Mouse (Mus musculus): ENCODE measurements at regions not wholly inside any gene's neighbourhood (a gene's known extent, or its start where the extent isn't known, plus 50 kb on each side); places are given as distances from the start of the nearest gene placed in this dataset.
"Not testable (repeated sequence)": the region's sequence is repeated elsewhere in the genome, so short reads cannot be mapped to it uniquely, and the experiment has no call there.

DNA sequence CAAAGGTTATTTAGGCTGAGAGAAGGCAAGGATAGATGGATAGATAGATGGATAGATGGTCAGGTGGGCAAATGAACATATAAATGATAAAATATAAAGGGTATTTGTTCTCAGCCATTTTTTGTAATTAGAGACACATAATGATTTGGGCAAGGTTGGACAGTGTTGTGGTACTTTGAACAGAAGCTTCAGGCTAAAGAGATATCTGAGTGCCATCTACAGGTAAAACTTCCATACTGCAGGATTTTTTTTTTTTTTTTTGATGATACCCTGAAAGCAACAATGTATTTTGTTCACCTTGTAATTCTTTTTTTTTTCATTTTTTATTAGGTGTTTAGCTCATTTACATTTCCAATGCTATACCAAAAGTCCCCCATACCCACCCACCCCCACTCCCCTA lies 110.1 kb upstream of the Trabd2b start:
- no peak for DNase-seq
- intact Hi-C loops (cut with DNase I): no loop called here

DNA sequence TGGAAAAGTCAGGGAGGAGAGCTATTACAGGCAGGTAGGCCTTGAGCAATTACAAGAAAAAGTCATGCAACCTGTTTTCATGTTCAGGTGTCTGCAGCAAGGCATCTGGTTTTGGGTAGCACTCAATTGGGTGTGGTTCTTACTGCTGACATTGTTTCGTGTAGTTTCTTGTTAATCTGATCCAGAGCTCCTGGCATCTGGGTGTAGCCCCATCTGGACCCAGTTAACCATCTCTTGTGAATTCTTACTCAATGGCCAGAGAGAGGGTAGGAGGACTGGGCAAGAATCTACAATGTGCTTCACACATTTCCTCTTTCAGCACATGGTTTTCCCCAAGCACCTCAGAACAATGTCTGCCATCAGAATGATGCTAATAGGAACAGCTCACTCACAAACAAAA lies 108.0 kb upstream of the Trabd2b start:
- DNase-seq; intact Hi-C loops (cut with DNase I): not testable (repeated sequence)

DNA sequence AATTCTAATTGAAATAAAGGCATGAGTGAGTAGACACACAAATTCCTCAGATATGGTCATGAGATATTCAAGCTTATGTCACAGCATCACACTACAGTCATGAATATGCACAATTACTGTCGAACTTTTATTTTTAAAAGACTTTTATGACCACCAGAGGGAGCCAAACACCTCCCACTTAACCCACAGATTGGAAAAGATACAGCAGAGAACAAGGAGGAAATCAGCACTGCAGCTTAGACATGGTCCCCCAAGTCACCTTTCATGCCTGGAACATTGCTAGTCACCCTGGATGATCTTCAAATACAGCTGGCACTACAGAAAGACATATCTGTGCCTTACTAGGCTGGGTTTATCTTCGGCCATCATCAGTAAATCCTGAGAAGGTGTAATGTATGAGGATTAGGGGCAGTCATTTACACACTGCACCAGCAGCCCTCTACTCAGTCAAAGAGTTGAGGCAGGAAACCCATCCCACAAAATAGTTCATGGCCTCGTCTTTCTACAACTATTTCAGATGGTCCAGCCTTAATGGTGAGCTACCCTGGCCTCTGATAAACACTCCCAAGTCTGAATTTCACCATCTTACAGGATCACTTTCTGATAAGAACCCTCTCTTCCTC lies 106.0 kb upstream of the Trabd2b start:
- intact Hi-C loops (cut with DNase I): loop anchor here (1.0 to 5.0 kb wide), 4 partner anchors 107 to 1513 kb away; partner anchors contain the start of gene Trabd2b
- peak in 1 of 2 experiments; percentile 1 for DNase-seq

DNA sequence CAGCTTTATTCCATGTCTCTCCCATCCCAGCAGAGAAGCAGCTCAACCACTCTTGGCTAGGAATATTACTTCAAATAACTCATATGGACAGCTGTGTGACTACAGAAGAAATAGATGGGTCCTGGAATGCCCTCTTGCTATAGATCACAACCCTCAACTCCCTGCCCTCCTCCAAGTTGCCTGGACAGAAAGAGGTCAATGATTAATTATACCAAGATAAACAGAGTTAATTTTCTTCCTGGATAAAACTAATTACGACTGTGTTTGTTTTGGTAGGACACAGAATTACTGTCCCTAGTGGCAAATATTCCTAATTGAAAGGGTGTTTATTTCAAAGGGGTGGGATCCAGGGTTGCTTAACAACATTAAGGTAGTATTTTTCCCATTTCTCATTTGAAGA lies 101.9 kb upstream of the Trabd2b start:
- intact Hi-C loops (cut with DNase I): loop anchor here (5.0 kb wide), 2 partner anchors 103 to 1517 kb away; partner anchors contain the start of gene Trabd2b
- DNase-seq: no peak

DNA sequence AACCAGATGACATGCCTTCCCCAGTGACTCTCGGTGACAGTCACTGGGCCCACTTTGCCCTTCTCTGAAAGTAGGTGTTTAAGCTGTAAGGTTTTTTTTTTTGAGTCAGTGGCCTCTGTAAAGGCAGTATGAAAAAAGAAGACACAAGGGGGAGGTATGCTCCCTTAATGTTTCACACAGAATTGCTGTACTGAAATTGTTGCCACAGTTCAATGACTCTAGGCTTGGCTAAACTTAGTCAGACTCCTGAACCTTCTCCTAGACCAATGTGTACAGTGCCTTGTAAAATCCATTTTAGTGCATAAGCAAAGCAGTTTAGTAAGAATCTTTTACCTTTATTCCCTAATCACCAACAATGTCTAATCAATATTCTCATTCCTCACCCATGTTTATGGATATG lies 99.0 kb upstream of the Trabd2b start:
- intact Hi-C loops (cut with DNase I): no loop called here
- DNase-seq: no peak

DNA sequence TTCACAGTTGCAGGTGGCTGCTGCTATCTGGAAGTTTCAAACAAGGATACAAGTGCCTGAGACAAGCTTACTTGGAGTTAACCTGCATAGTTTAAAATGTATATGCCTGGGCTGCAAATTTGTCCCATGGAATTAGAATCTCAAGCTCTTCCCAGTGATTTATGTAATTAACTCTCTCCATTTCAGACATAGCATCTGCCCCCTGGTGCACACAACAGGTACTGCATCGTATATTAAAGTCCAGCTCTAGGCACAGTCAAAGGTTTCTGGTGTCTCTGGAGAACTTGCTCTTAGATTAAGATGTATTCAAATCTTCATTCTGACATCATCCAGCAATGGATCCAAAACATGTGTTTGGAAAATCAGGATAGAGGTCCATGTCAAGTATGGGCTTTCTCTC lies 98.0 kb upstream of the Trabd2b start:
- DNase-seq: peak; percentile 7 to 23
- intact Hi-C loops (cut with DNase I): no loop called here

DNA sequence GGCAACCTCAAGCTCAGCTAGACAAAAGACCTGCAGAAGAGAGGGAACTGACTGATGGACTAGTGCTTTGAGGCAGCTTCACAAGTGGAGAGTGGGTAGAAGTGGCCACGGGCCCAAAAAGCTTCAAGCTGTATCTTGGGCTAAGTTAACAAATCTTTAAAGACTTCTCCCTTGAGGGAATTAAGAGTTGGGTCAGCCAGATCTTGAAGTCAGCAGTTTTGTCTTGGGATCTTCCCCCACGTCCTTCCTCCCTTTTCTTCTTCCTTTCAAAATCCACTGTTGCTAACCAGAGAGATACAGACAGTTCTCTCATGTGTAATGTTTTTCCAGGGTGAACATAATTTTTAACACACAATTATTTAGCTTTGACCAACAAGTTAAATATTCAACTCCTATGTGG lies 91.5 kb upstream of the Trabd2b start:
- DNase-seq: no peak
- intact Hi-C loops (cut with DNase I): no loop called here

DNA sequence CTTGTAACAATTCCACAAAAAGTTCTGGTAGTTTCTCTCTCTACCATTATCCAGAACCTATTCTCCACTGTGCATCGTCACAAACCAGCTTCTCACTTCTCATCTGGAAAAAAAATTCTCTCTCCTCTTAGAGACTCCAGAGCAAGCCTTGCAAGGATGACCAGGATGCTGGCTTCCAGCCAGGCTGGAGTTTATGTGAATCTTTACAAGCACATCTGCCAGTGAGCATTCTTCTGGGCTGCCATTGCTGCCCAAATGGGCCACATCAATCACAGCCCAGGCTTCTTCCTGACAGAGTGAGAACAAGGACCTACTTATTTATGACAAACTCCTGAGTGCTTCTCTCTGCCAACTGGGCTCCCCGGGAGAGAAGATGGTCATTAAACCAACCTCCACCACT lies 91.0 kb upstream of the Trabd2b start:
- intact Hi-C loops (cut with DNase I): no loop called here
- no peak for DNase-seq

DNA sequence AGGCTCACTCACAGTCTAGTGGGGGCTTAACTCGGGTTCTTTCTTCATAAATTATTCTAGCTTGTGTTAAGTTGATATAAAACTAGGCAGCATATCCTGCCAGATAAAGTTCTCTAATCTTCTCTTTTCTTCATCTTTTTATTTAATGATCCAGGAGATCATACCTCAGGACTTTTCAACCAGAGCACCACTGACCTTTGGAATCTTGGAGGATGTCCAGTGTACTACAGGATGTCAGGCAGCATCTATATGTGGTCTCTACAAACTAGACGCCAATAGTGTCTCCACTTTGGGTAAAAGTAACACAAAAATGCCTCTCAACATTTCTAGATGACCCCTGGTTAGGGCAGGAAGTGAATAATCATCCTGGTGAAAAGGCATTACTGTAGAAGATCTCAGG lies 89.4 kb upstream of the Trabd2b start:
- intact Hi-C loops (cut with DNase I): no loop called here
- no peak for DNase-seq

DNA sequence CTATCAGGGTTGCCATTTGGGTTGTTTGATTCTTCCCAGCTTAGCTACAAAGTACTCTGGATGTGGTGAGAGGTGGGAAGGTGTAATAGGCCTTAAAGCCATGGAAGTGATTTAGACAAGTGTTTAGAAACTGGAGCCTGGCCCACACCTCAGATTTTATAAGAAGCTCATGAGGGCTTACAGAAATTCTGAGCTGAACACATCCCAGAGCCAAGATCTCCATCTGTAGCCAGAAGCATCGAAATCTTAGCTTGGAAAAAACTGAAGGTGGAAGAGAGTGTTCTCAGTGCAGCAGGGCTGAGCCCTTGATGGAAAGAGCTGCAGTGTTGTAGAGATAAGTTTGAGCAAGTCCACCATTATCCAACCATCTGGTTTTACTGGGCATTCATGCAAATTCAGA lies 86.4 kb upstream of the Trabd2b start:
- DNase-seq: no peak
- intact Hi-C loops (cut with DNase I): no loop called here

DNA sequence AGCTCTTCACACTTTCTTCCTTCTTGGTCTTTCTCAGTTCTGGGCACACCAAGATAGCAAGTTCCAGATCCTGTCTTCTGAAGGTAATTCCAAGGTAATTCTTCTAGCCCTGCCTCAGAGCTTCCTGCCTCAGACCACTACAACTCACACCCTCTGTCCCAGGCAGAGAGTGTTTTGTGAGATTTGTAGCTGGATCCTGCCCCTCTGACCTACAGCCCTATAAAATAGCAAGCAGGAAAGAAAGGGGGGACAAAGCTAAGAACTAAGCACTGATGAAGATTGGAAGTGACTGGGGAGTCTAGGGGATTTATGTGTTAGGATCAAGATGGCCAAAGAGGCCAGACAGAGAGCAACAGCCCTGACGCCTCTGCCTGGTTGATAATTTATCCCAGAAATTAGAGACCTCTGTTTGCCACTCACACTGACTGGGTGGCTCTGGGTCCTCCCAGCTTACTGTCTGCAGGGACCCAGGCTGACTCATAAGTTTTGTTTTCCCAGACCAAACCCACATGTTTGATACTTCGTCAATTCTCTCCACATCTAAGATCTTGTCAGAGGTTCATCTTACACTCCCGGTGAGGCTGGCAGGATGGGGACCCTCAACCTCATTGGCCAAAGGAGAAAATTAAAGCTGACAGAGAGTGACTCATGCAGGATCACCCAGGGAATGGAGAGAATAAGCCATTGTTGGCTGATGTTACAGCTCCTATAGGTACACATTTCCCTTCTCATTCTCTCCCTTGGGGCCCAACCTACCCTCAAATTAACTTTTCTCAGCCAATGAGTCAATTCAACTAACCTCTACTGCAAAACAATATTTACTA lies 84.8 kb upstream of the Trabd2b start:
- no peak for DNase-seq
- intact Hi-C loops (cut with DNase I): no loop called here

DNA sequence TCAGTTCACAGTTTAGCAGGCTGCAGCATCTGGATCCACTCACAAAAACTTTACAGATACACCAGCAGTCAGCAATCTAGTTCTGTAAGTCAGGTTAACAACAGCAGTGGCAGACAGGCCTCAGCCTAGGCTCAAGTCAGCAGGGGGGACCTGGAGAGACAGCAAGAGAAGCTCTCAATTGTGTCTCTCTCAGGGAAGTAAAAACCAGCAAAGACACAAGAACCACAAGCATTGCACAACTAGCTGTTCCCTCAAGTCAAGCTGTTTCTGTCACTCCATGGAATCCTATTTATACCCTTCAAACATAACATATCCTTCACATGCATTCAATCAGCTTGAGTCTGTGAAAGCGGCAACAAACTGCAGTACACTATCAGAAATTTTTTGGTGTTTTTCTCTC lies 76.5 kb upstream of the Trabd2b start:
- no peak for DNase-seq
- intact Hi-C loops (cut with DNase I): no loop called here

DNA sequence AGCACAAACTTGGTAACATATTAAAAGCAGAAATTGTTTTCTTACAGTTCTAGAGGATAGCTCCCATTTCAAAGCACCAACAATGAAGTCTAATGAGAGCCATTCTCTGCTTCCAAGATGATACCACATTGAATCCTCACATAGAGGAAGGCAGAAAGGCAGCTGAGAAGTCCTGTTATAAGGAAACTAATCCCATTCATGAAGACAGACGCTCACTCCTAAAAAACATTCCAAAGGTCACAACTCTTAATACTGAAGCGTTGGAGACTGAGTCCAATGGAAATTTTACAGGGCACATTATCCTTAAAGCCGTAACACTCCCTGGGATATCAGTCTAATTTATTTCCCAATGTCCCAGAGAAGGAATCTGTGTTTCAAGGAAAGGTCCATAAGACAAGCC lies 75.4 kb upstream of the Trabd2b start:
- no peak for DNase-seq
- intact Hi-C loops (cut with DNase I): no loop called here

DNA sequence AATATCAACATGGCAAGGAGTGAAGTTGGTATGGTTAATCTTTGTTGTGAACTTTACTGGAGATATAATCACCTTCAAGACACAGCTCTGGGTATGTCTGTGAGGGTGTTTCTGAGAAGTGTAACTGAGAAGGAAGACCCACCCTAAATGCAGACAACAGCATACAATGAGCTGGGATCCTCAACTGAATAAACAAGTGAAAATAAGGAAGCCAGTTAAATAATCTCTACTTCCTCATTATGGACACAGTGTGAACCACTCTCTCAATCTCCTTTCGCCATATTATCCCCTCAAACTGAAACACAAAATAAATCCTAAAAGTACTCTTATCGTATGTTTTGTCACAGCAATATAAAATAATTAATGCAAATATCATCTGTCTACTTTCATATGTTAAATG lies 71.7 kb upstream of the Trabd2b start:
- intact Hi-C loops (cut with DNase I): no loop called here
- DNase-seq: no peak

DNA sequence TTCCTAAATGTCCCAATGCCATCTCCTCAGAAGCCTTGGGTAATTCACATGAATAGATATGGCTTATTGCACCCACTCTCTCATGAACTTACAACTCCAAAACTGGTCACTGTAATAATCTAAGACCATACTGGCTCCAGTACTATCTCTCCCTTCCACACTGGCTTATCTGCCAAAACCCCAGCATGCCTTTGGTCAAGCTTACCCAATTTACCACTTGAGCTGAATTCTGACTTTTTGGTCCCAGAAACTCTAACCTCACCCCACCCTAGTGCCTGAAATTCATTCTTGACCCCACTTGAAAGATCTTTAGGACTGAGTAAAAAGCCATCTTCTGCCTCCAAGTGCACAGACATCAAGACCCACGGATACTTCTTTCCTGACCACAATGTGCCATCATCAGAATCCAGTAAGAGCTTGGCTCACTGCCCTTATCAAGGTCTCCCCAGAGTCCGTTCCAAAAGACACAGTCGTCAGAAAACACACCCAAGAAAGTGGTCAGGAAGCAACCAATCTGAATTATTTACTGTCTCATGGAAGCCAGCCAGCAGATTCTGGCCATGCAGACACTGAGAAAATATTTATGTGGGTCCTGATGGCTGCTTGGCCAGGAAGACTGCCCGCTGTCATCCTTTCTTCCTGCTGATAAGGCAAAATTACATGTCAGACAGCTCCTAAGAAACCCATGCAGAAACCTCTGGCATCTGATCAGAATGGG lies 70.3 kb upstream of the Trabd2b start:
- no peak for DNase-seq
- intact Hi-C loops (cut with DNase I): no loop called here

DNA sequence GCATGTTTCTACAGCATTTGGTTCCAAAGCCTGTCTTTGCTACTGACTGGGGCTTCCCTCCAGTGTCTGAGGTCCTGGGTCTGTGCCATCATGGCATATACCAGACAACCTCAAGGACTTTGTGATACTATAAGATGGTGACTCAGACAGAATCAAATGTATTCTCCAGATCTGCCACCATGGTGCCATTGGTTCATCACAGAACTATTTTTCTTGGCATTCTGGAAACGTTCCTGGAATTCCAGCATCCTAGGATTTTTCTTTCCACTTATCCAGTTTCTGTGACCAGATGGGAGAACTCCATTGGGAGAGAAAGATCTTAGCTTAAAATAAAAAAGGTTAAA lies 69.8 kb upstream of the Trabd2b start:
- intact Hi-C loops (cut with DNase I): no loop called here
- no peak for DNase-seq

DNA sequence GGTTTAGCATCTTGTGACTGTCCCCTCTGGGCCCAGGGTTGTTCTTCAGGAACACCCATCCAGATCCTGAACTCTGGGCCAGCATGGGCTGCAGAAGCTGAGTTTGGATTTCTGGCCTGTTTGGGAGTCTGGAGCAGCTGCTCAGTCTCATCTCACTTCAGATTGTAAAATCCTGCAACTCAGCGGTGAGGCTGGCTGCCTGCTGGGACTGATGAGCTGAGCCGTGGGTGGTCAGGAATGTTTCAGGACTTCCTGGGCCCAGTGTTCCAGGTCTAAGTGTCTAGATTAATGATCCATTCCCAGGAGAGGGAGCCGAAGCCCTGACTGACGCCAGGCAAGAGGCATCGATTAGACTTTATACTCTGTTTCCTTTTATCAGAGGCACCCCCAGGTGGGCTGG lies 66.7 kb upstream of the Trabd2b start:
- no peak for DNase-seq
- intact Hi-C loops (cut with DNase I): loop anchor here (10.0 kb wide), 1 partner anchor 135 kb away; no protein-coding TSS in a partner anchor

DNA sequence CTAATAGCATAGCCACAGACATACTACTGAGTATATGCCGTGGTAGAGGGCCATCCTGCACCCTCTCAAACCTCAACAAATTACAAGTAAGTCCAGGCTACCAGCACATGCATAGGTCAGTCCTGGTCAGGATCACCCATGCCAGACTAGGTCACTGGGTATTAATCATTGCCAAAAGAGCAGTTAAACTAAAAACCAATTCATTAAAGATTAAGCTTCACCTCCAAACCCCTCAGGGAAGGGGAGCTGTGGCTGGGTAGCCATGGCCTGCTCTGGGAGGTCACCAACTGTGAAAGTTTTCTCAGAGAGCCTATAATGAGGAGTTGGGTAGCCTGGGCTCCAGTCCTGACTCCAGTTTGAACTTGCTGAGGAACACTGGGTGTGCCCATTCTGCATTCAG lies 61.4 kb upstream of the Trabd2b start:
- DNase-seq: no peak
- intact Hi-C loops (cut with DNase I): loop anchor here (5.0 to 10.0 kb wide), 2 partner anchors 97 to 130 kb away; no protein-coding TSS in a partner anchor

DNA sequence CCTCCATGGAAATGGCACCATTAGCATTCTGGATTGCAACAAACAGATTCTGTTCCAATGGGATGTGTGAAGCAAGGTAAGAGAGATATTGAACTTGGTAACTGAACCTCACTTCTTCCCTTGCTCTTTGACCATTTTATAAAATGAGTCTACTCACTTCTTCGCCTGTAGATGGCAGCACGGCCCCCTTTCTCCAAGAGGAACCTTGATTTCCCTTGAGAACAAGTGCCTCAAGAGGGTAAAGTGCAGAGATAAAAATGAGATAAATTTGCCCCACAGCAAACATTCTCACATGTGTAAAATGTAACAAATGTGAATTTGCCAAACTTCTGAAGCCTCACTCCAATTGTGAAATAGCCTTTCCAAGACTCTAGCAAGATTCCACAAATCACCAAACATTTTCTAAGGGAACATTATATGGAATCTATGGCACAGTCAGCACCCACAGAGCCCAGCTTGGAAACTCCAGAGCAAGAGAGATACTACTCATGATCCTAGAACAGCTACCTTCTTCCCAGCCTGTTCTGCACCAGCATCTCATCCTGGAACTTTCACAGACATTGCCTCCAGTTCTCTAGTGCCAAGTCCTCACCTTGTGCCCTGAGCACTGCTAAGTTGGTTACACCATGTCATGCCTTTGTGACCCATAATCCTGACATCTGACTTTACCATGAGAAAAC lies 60.3 kb upstream of the Trabd2b start:
- DNase-seq: peak; percentile 42 to 53
- intact Hi-C loops (cut with DNase I): loop anchor here (1.0 to 10.0 kb wide), 5 partner anchors 51 to 291 kb away; no protein-coding TSS in a partner anchor

DNA sequence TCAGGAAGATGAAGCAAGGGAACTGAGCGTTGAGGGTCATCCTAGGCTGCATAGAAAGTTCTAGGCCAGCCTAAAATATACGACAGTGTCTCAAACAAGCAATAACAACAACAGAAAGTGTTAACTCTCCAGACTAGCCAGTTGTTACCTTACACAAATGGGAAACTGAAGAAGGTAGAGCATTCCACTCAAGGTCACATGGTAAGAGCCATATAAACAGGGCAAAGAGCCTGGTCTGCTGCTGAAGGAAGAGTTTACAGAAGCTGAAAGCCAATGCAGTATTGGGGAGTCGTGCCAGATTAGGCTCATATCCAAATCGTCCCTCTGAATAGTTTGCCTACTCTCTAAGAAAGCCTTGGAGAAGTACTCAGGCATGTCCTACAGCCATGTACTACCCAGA lies 59.6 kb upstream of the Trabd2b start:
- intact Hi-C loops (cut with DNase I): loop anchor here (1.0 to 10.0 kb wide), 5 partner anchors 50 to 290 kb away; no protein-coding TSS in a partner anchor
- no peak for DNase-seq

DNA sequence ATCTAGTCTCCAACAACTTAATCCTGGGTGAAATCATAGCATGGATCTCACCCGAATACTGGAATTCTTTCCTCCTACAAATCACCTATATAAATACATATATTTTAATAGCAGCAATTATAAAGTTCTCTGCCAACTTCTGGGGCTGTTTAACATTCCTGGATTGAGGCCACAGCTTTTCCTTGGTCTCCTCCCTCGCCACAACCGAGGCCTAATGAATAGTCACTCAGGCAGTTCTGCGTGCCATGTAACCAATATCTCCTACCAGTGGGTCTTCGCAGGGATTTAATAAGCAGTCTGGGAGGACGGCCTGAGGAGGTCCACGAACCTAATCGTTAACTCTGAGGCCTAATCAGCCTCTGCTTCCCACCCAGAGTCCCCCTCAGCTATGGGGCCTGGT lies 56.9 kb upstream of the Trabd2b start:
- intact Hi-C loops (cut with DNase I): loop anchor here (5.0 to 10.0 kb wide), 2 partner anchors 93 to 125 kb away; no protein-coding TSS in a partner anchor
- DNase-seq: no peak
